Mouse (Mus musculus) layer of hippocampus, postnatal 14 days (tissue): ENCODE measurements at regions not wholly inside any gene's neighbourhood (a gene's known extent, or its start where the extent isn't known, plus 50 kb on each side); places are given as distances from the start of the nearest gene placed in this dataset.
A peak's percentile ranks its signal among the peaks of the same experiment; 100 is the strongest.

Experiments
- DNase-seq, 2 experiments: peaks; one replicate each; pipeline ENCODE4 v3.0.0; 2021 to 2022; ENCODE audit warnings: low spot score in 2 of 2, mixed read lengths in 1 of 2

DNA sequence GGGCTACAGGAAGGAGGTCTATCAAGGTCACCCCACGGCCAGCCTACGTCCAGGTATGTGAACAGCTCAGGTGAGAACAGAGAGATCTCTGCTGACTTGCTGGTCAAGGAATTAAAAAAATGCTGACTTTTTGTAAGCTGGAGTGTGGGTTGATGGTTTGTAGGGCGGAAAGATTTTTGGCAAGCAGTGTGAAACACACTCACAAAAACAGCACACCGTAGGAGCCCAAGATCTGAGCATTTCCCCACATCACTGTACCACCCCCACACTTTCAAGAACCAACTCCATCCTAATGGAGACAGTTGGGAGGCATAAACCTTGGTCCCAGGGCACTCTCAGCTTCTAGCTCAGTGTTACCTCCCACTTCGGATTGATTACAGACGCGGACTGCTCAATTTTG is 200.5 kb downstream of the Rplp1 start:
- DNase-seq: no peak

DNA sequence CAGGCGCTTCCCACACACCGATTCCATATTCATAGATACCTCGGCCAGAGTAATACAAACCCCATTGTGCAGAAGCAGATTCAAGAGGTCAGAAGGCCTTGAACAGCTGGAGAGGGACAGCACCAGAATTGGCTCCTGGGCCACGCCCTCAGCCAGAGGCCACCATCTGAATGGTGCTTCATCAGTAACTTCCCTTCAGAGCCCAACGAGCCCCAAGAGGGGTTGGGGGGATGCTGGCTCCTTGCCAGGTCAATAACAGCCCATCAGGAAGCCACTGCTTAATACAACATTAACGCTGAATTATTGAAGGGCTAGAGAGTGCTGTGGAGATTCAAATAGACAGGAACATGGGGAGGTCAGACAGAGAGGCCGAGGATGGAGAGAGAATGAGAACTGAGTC is 203.0 kb downstream of the Rplp1 start:
- no peak for DNase-seq

DNA sequence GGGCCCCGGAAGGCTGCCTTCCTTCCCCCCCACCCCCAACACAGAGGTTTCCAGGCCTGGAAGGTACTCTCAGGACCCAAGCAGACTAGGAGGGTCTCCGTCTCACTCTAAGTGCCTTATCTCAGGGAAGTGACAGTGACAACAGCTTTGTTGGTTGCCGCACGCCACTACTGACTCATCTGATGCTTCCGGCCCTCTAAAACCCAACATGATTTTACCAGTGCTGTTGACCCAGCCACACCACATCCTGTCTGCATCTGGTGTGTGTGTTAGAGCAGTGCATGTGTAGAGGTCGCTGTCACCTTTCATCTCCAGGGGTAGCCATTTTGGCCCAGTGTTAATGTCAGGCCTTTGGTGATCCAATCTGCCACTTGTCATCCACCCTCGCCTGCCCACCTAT is 206.5 kb downstream of the Rplp1 start:
- no peak for DNase-seq

DNA sequence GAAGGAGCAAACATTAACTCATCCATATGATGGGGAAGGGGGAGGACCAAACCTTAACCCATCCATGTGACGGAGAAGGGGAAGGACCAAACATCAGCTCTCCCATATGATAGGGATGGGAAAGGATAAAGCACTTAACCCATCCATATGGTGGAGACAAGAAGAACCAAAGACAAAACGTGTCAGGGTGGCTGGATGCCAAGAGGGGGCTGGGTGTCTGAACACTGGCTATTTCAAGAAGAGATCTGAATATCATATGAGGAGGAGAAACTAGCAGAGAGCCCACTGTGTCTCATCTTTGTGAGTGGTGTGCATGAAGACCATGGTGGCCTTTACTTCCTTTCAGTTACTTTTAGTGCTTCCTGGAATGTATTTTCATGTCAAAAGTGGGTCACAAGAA is 207.0 kb downstream of the Rplp1 start:
- DNase-seq: no peak

DNA sequence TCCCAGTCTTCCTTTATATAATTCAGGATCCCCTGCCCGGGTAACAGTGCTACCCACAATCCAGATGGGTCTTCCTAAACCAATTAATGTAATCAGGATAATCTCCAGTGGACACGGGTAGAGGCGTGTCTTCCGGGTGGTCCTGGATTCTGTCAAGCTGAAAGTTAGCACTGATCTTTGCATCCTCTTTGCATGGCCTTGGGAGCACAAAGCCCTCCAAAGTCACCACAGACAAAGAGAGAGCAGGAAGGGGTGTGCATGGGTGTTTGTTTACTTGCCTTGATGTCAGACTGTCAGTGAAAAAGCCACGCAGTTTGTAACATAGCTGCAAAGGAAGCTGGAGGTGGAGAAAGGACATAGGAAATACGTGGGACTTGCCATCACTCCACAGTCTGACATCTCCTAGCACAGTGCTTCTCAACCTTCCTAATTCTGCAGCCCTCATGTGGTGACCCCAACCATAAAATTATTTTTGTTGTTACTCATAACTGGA is 208.0 kb downstream of the Rplp1 start:
- DNase-seq: no peak

DNA sequence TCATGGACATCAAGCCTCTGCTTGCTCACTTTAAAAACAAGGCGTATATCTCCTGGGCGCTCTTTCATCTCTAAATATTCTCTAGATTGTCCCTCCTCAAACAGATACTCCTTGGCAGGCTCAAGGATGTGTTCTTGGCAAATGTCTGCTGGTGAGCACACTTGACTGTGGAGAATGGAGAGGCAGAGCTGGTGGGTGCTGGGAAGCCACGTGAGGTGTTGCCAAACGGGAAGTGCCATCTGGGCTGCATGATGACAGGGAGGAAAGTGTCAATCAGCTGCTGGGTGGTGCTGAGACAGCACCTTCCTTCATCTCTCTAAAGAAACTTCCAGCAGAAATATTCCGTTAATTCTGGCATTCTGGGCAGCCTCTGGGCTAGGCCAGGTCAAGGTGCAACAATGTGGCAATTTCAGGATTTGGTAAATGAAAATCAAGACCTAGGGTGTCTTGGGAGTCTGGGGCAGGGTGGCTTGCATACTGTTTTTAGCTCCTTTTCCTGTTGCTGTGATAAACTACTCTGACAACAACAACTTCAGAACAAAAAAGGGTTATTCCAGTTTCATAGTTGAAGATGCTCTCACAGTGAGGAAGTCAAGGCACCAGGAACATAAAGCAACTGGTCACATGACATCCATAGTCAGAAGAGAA is 208.6 kb downstream of the Rplp1 start:
- DNase-seq: peak; percentile 63 to 81

DNA sequence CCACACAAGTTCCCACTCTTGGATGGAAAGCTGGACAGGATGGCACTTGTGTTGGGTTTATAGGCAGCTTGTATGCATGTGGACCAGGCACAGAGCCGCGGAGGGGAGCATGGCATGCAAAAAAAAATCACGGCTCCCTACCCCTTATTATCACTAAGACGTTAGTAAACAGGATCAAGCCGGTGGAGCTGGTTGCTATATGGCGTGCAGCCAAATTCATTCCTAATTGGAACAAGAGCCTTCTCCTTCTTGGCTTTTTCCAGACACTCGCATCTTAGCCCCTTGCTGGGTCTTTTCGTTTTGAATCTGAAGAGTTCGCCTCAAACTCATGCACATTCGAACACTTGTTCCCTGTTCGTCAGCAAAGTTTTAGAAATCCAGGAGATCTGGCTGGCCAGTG is 211.0 kb downstream of the Rplp1 start:
- no peak for DNase-seq

DNA sequence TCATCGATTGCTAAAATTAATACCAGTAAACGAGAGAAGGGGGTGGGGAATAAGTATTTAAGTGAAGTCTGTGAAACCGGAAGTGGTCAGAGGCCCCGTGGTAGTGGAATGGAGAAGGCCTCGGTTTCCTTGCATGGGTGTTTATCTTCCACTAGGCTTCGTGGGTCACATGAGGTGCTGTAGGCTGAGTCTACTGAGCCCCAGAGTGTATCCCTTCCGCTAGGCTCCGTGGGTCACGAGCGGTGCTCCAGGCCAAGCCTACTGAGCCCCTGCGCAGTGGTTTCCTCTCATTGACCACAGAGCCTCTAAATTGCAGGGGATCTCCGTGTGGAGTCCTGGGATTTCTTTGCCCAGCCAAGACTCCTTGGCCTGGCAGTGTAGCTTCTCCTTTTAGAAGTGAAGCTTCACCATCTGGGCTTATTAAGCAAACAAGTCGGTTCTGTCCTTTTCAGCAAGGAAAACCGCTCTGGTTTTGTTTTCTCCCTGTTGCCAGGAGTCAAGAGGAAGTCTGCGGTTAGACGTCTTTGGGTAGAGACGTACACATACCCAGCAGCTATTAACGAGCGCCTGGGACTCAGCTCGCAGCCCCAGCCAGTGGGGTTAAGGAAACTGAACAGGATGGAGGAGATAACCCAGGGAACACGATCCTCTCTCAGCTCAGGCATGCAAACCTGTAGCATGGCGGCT is 211.9 kb downstream of the Rplp1 start:
- no peak for DNase-seq

DNA sequence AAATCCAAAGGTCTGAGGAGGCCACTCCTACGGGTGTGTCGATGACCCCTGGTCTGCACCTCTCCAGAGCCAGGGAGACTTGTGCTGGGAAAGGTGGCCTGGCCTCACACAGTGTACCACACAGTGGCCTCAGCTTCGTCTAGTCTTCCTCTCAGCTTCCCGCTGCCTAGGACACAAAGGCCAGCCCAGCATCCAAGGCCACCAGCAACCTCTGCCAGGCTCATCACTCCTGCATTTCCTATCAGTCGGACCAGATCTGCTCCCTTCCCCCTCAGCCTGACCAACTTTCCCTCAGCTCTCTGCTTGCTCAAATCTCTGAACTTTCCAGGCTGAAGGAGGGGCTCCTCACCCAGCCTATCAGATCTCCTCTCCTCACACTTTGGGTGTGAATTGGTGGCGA is 213.8 kb downstream of the Rplp1 start:
- no peak for DNase-seq

DNA sequence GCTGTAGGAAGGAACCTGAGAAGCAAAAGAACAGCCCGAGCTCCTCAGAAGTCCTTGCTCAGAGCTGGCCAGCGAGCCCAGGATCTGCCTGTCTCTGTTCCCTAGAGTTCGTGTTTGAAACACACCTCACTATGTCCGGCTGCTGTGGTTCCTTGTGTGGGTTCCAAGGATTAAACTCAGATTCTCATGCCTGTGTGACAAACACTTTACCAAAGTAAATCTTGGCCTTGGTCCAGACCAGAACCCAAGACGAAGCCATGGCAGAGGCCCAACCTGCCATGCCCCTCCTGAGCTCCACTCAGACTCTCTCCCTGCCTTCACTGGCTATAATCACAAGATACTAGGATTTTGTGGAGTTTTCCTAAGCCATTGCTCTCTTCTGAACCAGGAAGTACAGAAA is 214.7 kb downstream of the Rplp1 start:
- no peak for DNase-seq

DNA sequence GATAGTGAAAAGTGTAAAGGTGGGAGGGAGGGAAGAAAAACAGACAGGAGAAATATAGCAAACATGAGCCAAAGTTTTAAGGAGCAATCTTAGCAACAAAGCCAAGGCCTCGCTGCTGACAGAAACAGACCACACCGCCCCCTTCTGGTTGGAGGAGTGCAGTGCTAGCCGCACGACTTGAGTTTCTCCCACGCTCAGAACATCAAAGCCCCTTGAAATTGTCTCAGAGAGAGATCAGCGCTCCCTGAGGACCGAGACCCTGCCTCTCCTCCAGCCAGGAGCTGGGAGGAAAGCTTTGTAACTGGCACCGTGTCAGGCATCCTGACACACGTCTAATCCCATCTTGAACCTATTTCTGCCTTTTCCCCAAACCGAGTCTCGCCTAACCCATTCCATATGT is 216.4 kb downstream of the Rplp1 start:
- peak; percentile 55 to 63 for DNase-seq

DNA sequence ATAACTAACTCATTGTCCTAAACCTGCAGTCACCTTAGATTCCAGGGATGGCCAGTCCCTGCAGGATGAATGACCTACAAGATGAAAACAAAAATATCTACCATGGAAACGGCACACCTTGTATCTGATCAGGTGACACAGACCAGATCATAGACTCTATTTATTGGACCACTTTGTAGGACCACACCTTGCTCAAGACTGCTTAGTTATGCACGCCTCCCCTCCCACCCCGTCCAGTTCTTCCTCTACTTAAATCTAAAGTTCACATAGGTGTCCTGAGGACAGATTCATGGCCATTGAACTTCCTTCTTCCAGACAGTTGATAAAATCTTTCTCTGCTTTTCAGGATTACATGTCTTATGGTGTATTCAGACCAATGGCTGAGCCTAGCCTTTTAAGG is 217.5 kb downstream of the Rplp1 start:
- no peak for DNase-seq

DNA sequence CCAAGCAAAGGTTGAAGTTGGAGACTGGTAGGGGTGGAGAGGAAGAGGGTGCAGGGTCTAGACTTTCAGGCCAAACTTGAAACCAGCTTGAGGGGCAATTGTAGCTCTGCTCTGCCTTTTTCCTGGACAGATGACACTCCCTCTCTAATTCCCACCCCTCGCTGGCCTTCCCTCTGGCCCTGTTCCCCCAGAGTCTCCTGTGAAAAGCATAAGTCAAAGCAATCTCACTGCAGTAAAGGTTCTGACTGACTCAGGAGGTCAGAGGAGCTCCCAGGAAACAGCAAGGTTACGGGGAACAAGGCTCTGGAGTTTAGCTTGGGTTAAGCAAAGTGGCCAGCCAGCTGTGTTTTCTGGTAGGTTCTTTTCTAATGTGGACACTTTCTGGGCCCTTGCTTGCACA is 218.5 kb downstream of the Rplp1 start:
- DNase-seq: no peak

DNA sequence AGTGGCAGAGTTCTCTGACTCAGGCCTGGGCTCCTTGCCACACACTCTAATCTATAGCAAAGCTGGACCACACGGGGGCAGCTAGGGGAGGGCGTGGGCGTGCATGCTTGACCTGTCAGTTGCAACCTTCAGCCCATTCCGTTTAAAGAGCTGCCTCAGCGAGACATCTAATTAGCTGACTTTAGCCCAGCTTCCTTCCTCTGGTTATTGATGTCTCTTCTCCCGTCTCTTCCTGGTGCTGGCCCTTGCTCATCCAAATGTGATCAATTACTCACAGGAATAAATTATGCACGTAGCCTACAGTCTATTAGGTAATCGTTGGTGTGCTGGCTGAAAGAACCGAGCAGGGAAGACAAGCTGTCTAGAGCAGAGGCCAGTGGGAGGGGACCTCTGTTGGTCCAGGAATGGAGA is 219.0 kb downstream of the Rplp1 start:
- DNase-seq: no peak

DNA sequence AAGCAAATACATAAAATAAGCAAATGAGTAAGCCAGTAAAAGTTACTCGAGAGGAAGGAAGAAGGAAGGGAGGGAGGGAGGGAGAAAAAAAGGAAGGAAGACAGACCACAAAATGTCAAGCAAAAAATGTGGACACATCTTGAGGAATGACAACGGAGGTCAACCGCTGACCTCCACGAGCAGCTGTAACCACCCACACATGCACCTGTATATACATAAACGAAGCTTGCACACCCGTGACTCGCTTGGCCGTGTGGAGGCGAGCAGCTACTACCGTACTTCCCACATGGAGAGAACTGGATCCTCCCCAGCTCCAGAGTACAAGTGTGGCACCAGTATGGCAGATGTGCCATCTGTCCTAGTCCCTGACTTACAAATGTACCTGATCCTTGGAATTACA is 220.1 kb downstream of the Rplp1 start:
- no peak for DNase-seq

DNA sequence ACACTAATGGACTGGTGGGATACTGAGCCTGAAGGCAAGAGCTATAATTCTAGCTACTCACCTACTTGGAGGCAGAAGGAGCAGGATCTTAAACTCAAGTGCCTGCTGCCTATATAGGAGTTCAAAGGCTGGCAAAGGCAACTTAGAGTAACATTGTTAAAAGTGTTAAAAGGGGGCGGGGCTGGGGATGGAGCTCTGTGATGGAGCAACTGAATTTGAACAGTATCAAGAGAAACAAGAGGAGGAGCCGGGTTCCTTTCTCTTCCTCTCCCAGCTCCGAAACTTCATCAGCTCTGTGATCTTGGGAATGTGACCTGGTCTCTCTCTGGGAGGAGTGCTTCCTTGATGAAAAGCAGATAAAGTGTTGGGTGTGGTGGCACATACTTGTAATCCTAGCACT is 223.6 kb downstream of the Rplp1 start:
- no peak for DNase-seq

DNA sequence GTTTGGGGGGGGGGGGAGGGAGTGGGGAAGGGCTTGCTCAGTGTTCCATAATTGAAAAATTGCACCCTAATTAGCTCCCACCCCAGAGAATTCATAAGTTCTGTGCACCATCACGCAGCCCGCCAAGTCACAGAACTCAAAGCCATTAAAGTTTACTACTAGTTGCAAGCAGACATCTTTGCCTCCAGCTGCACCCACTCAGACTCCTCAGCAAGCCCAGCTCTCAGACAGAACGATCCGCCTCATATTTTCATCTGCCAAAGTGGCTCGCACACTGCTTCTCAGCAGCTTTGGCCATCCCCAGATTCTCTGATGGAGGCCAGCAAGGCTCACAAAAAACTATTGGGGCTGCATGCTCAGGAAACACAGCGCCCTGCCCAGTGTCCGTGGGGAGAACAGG is 224.4 kb downstream of the Rplp1 start:
- DNase-seq: no peak

DNA sequence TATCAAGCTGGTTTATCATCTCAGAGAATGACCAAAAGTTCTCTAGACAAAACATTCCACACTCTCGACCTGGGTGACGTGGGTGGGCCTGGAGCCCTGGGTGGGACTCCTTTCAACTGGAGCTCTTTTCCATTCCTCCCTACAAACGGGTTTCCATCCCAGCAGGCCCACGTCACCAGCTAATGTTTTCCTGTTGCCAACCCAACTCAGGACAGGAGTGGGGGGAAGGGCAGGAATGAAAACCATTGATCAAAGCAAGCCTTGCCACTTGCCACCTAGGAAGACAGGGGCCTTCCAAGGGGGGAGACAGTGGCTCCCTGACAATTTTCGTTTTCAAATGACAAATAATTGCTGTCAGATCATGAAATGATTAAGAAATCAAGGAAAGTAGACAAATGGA is 224.8 kb downstream of the Rplp1 start:
- DNase-seq: no peak

DNA sequence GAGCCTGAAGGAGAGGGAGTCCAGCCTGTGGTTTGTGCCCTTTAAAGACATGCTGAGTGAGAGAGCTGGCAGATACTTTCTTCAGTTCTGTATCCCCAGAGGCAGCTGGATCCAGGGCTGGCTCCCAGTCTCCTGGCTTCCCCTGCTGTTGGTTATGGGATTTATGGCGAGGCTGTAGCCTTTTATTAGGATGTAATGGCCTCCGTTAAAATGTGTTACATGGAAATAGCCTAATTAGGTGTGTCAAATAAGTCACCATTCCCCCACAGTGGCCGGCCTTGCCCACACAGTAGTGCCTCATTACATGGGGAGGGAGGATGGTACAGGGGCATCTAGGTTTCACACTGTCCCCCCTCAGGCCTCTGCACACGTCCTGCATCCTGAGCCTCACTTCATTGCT is 230.8 kb downstream of the Rplp1 start:
- no peak for DNase-seq

DNA sequence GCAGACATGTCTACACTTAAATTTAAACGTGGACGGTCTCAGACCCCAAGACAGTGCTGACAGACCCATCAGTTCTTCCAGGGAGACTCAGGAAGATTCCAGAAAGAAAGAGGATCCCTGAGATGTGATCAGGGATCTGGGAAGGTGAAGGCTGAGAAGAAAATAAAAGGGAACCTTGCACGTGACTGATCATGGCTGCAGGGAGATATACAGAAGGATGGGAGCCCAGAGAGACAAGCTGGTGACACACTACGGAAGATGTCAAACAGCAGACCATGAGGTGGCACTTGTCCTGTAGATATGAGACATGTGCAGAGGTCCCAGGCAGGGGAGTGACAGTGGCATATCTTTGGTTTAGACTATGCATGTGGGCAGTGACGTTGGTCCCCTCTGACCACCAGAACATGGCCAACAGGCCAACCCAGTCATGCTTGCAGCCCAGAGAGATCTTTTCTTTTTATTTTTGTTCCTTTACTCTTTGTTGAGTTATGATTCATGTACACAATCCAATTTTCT is 231.5 kb downstream of the Rplp1 start:
- DNase-seq: no peak

DNA sequence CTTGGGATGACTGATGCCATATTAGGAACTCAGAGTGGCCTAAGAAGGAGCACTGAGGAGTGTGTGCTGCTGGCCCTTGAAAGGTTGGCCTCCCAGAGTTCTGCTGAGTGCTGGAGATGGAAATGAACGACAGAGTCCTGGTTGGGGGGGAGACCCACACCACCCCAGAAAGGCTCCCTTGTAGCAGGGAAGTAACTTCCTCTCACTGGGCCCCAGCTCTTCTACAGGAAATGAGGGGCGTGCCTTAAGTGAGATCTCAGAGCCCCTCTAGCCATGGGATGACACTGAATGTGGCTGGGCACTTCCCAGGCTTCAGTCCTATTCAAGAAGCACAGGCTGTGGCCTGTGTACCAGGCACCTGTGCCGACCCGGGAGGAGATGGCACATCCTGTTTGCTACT is 232.0 kb downstream of the Rplp1 start:
- DNase-seq: no peak

DNA sequence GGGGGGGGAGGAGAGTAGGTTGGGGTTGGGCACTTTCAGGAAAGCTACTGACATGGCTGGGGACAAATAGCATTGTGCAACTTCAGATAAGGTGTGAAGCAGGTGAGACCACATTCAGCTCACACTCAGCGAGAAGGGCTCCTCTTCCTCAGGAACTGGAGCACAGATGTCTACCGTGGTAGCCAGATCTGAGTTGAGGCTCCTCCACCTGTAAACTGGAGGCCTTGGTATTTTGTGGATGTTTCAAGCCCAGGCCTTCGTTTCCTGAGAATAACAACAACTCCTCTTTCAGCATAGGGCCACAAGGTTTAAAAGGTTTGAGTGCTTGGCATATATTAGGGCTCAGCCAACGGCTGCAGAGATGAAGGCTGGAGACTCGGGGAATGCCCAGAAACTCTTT is 232.9 kb downstream of the Rplp1 start:
- DNase-seq: no peak

DNA sequence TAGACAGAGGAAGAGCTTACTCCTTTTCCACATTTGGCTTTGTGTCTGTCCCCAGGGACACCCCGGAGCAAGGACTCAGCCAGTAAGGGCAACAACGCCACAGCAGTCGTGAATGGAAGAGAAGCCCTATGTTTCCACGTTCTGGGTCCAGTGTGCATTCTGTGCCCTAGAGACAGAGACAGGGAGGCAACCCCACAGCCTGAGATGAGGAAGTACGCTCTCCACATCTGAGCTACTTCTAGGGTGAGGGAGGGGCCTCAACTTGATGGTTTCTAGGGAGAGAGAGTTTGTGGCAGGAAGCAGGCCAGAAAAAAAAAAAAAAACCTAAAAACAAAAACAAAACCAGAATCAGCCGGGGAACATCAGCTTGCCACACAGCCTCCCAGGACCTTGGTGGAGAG is 233.4 kb downstream of the Rplp1 start:
- no peak for DNase-seq
